Mouse (Mus musculus): ENCODE results near the gene Rfpl4b. TPM values are rescaled to one million over a fixed set of nuclear protein-coding genes. Genes with fewer than 3 reads are reported as not detected.

Rfpl4b gene
- polyA plus RNA-seq, 1 experiment from 2014 or later, result not detected

Other genes with a start within 250 kb of the Rfpl4b start
- gene Lama4, start 143.7 kb upstream of the Rfpl4b start, polyA plus RNA-seq (2015; fragmentation: Nextera tagmentation; extraction: Ambion mirVana), result 127 and 131 TPM in 2 replicates